Mouse (Mus musculus): ENCODE measurements around the gene Atn1. TPM values are rescaled to one million over a fixed set of nuclear protein-coding genes. Genes with fewer than 3 reads are reported as not detected.
A peak's percentile ranks its signal among the peaks of the same experiment; 100 is the strongest.
"Not testable (repeated sequence)": the region's sequence is repeated elsewhere in the genome, so short reads cannot be mapped to it uniquely, and the experiment has no call there.

Atn1 gene
- polyA plus RNA-seq (2015; fragmentation: Nextera tagmentation; extraction: Ambion mirVana) = 22.3 and 24.5 TPM in 2 replicates

DNA sequence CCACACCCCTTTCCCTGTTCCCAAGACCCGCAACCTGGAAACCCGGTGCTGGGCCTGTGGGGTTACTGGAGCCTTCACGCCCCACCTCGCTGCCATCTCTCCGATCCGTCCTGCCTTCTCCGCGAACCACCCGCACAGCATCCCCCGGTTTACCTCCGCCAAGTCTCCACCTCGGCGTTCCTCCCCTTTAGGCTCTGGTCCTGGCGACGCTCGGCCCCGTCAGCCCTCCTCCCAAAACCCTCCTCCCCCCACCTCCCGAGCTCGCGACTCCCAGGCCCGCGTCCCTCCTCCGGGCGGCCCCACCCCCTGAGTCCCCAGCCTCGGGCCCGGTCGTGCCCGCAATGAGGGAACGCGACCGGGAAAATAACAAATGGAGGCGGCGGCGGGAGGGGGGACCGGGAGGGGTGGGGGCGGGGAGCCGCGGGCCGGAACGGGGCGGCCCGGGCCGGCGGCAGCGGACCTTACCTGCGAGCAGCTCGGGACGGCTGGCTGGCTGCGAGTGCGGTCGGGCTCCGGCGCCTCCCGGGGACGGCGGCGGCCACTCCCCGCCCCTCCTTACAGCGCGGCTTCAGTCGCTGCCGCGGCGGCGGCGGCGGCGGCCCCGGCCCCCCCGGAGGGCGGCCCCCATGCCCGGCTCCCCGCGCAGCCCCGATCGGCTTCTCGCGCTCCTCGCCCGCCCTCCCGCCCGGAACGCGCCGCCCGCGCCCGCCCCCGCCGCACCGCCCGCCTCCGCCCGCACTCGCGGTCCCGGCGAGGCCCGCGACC, at the start of gene Atn1, which contains the start of gene Gm45234:
Gene Atn1, minus strand, starts transcription at position 694 of the 765 bp plus-strand sequence.
Gene Gm45234, minus strand, starts transcription at position 191 of the 765 bp plus-strand sequence.
- Histone ChIP-seq H3K4me3 (peak within 1 kb of the TSS; percentile 65), H3K4me1 (peaks cover 47% of the 10 kb centered on the region), H3K27ac (replicated peaks) (peak within 1 kb of the TSS; percentile 96), H3K27me3 (no peaks in the 10 kb centered on the region), H3K36me3 (no peaks in the 10 kb centered on the region), H3K4me2 (replicated peaks) (peak within 1 kb of the TSS; percentile 68), H3K9ac (replicated peaks) (peak within 1 kb of the TSS; percentile 88), H3K9me3 (no peaks in the 10 kb centered on the region)
- peak; percentile 51 for ATAC-seq (replicated peaks)
- under 1% methylated on average over 55 of the region's 100 CpGs for WGBS

DNA sequence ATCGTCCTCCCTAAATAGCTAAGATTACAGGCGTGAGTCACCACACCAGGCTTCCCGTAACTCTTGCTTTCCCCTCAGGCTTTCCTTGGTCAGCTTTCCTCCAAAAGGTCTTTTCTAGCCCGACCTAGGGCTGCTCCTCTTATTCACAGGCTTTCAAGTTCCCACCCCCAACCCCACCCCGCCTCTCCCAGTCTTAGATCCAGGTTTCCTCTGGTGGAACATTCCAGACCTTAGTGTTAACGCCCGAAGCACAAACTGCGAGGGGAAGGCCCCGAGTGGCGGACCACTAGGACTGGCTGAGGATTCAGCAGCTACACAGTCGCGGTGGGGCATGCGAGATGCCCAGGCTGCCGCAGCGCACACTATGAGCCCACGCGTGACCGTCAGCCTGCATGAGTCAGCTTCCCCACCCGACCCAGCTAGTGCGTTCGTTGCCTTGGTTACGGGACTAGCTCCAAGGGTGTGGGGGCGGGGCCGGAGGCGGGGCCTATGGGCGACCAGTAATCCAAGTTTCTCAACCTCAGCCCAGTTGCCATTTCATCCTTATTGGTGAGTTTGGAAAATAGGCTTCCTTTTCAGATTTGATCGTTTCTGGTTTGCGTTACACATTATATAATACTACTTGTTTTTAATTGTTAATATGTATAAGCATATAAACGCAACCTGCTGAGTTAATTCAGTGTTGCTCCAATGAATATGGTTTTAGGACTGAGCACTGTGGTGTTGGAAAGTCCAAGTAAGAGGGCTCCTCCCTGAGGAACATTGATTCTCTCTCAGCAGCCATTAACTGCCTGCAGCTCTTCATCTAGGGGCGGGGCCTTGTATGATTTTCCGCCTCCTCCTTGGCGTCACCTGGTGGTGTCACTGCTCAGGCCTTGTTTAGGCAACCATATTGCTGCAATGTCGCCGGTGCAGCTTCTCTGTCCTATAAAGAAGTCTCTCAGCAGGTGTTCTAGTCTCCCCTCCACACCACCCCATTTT, 49.3 kb upstream of the Atn1 start:
- no peaks in the 10 kb centered on the region for H3K27me3 ChIP-seq
- peaks cover 37% of the 10 kb centered on the region for H3K4me1 ChIP-seq
- WGBS = 3% methylated on average over 34 of the region's 34 CpGs
- H3K36me3 ChIP-seq = no peaks in the 10 kb centered on the region
- peak overlapping the region; percentile 87 for H3K27ac ChIP-seq (replicated peaks)
- peak overlapping the region; percentile 50 for H3K9ac ChIP-seq (replicated peaks)
- peak; percentile 84 for ATAC-seq (replicated peaks)
- peak overlapping the region; percentile 46 for H3K4me3 ChIP-seq
- peak overlapping the region; percentile 76 for H3K4me2 ChIP-seq (replicated peaks)
- H3K9me3 ChIP-seq = no peaks in the 10 kb centered on the region

DNA sequence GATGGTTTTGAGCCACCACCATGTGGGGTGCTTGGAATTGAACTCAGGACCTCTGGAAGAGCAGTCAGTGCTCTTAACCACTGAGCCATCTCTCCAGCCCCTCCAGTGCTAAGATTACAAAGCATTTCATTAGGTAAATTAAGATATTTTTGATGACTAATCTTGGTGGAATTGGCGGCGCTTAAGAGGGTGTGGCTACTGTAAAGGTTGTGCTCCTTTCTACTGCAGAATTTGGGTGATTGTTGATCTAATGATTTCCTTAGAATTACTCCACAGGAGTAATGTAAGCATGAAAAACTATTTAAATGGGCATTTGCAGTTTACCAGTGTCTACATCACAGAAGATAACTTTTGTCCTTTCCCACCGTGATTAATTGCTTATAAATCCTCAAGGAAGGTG, 48.0 kb upstream of the Atn1 start:
- Histone ChIP-seq H3K27ac (replicated peaks) (no peak overlapping the region), H3K4me1 (peaks cover 28% of the 10 kb centered on the region), H3K4me2 (replicated peaks) (no peak overlapping the region), H3K36me3 (no peaks in the 10 kb centered on the region), H3K9ac (replicated peaks) (no peak overlapping the region), H3K9me3 (no peaks in the 10 kb centered on the region), H3K4me3 (no peak overlapping the region), H3K27me3 (no peaks in the 10 kb centered on the region)
- WGBS = 88% methylated on average over 3 of the region's 3 CpGs
- ATAC-seq (replicated peaks) = no peak

DNA sequence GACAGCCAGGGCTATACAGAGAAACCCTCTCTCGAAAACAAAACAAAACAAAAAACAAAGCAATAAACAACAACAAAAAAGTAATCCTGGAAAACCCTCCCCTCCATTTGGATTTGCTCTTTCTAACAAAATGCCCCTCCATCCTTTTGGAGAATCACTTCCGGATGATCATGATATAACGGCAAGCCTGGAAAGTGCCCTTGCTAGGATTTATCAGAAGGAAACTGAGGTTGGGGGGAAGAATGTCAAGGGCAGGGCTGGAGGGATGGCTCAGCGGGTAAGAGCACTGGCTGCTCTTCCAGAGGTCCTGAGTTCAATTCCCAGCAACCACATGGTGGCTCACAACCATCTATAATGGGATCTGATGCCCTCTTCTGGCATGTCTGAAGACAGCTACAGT, 47.4 kb upstream of the Atn1 start:
- not testable (repeated sequence) for H3K27me3 ChIP-seq; H3K4me2 ChIP-seq (replicated peaks); H3K27ac ChIP-seq (replicated peaks); H3K9me3 ChIP-seq; ATAC-seq (replicated peaks); H3K4me3 ChIP-seq; H3K36me3 ChIP-seq; H3K9ac ChIP-seq (replicated peaks)
- 93% methylated on average over 4 of the region's 4 CpGs for WGBS
- peaks cover 23% of the 10 kb centered on the region for H3K4me1 ChIP-seq

DNA sequence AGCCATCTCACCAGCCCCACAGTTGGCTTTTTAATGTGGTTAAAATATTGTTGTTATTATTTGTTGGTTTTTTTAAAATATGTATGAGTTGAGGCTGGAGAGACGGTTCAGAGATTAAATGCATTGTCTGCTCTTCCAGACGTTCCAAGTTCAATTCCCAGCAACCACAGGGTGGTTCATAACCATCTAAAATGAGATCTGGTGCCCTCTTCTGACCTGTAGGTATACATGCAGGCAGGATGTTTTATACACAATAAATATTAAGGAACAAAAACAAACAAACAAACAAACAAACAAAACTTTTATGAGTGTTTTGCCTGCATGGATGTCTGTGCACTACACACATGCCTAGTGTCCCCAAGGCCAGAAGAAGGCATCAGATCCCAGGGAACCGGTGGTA, 46.7 kb upstream of the Atn1 start:
- Histone ChIP-seq H3K4me3 (no peak overlapping the region), H3K4me2 (replicated peaks) (no peak overlapping the region), H3K4me1 (peaks cover 17% of the 10 kb centered on the region), H3K36me3 (no peaks in the 10 kb centered on the region), H3K27ac (replicated peaks) (no peak overlapping the region), H3K9ac (replicated peaks) (no peak overlapping the region), H3K27me3 (no peaks in the 10 kb centered on the region), H3K9me3 (no peaks in the 10 kb centered on the region)
- WGBS = 81% methylated on average over 3 of the region's 3 CpGs
- no peak for ATAC-seq (replicated peaks)

DNA sequence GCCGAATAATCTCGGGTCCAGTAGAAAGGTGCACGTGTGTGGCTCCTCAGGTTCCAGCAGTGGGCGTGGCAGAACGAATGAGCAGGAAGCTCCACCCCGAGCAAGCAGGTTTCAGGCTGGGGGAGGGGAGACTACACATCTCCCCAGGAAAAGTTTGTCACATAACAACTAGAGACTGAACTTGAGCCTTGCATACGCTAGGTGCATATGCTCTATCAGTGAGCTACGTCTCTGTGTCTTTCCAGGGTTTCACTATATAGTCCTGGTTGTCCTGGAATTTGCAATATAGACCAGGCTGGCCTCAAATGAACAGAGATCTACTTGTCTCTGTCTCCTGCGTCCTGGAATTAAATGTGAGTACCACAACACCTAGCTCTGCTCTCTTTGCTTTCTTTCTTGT, 46.1 kb upstream of the Atn1 start:
- H3K4me1 ChIP-seq = peaks cover 15% of the 10 kb centered on the region
- not testable (repeated sequence) for H3K4me2 ChIP-seq (replicated peaks); H3K9me3 ChIP-seq; H3K27me3 ChIP-seq; H3K27ac ChIP-seq (replicated peaks); ATAC-seq (replicated peaks); H3K9ac ChIP-seq (replicated peaks); H3K36me3 ChIP-seq; H3K4me3 ChIP-seq
- 14% methylated on average over 5 of the region's 9 CpGs for WGBS

DNA sequence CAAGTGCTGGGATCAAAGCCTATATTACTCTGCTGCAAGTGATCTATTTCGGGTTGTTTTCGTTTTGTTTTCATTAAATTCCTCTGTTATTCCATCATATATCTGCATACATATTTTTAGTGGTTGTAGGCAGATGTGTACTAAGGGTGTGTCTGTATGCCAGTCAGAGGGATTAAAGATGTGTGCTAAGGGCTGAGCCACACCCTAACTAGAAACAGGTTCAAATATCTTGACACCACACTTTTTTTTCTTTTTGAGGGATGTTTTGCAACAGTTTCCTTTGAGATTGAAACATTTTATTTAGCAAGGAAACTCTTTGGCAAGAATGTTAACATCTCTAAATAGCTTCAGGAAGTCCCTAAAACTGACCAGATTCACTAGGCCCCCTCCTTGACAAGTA, 39.9 kb upstream of the Atn1 start:
- no peak for ATAC-seq (replicated peaks)
- Histone ChIP-seq H3K27ac (replicated peaks) (no peak overlapping the region), H3K9me3 (no peaks in the 10 kb centered on the region), H3K4me2 (replicated peaks) (no peak overlapping the region), H3K4me1 (no peaks in the 10 kb centered on the region), H3K4me3 (no peak overlapping the region), H3K27me3 (no peaks in the 10 kb centered on the region), H3K36me3 (no peaks in the 10 kb centered on the region), H3K9ac (replicated peaks) (no peak overlapping the region)
- WGBS = 80% methylated on average over 2 of the region's 2 CpGs

DNA sequence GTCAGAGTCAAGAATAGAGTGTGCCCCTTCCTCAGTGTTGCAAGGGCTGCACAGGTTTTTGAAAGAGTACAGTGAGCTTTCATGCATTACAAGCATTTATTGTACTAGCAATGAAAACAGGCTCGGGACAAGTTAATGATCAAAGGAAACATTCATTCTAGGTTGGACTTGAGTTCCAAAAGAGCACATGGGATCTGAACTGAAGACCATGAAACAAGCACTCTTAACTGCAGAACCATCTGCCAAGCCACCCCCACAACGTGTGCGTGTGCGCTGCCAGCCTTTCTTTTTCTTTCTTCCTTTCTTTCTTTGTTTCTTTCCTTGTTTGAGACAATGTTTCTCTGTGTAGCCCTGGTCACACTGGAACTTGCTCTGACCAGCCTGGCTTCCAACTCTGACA, 39.5 kb upstream of the Atn1 start:
- Histone ChIP-seq H3K4me1 (no peaks in the 10 kb centered on the region), H3K4me2 (replicated peaks) (no peak overlapping the region), H3K9me3 (no peaks in the 10 kb centered on the region), H3K27ac (replicated peaks) (no peak overlapping the region), H3K36me3 (no peaks in the 10 kb centered on the region), H3K9ac (replicated peaks) (no peak overlapping the region), H3K27me3 (no peaks in the 10 kb centered on the region), H3K4me3 (no peak overlapping the region)
- no peak for ATAC-seq (replicated peaks)
- 45% methylated on average over 4 of the region's 4 CpGs for WGBS

DNA sequence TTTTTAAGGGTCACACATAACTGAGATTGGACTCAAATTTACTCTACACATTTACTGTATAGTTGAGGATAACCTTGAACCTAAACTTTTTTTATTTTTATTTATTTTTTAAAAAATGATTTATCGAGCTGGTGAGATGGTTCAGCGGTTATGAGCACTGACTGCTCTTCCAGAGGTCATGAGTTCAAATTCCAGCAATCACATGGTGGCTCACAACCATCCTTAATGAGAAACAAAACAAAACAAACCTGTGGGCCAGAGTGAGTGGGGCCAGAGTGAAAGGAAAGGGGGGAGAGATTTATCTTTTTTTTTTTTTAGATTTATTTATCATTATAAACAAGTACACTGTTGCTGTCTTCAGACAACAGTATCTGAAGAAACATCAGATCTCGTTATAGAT, 35.6 kb upstream of the Atn1 start:
- no peaks in the 10 kb centered on the region for H3K27me3 ChIP-seq
- H3K4me2 ChIP-seq (replicated peaks) = no peak overlapping the region
- no peak overlapping the region for H3K27ac ChIP-seq (replicated peaks)
- no peak overlapping the region for H3K4me3 ChIP-seq
- H3K9me3 ChIP-seq = no peaks in the 10 kb centered on the region
- no peak overlapping the region for H3K9ac ChIP-seq (replicated peaks)
- no peaks in the 10 kb centered on the region for H3K4me1 ChIP-seq
- no peaks in the 10 kb centered on the region for H3K36me3 ChIP-seq
- 88% methylated on average over 3 of the region's 3 CpGs for WGBS
- no peak for ATAC-seq (replicated peaks)

DNA sequence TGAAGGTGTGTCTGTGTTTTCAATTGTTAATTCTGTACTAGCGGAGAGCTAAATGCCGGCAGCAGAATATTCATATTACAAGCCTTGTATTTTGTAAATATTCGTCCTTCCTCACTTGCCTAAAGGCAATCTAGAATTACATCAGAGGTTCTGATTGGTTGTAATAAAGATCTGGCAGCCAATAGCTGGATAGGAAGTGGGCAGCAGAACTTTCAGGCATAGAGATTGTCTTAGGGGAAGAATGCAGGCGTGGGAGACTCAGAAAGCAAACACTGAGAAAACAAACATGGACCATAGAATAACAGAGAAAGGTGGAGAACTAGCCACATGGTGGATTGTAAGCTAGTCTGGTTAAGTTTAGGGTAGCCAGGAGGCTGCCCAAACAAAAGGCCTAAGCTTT, 33.8 kb upstream of the Atn1 start:
- no peak for ATAC-seq (replicated peaks)
- no peaks in the 10 kb centered on the region for H3K36me3 ChIP-seq
- no peaks in the 10 kb centered on the region for H3K9me3 ChIP-seq
- no peaks in the 10 kb centered on the region for H3K4me1 ChIP-seq
- H3K27me3 ChIP-seq = no peaks in the 10 kb centered on the region
- H3K9ac ChIP-seq (replicated peaks) = no peak overlapping the region
- no peak overlapping the region for H3K4me3 ChIP-seq
- H3K4me2 ChIP-seq (replicated peaks) = no peak overlapping the region
- WGBS = 79% methylated on average over 4 of the region's 4 CpGs
- H3K27ac ChIP-seq (replicated peaks) = no peak overlapping the region

DNA sequence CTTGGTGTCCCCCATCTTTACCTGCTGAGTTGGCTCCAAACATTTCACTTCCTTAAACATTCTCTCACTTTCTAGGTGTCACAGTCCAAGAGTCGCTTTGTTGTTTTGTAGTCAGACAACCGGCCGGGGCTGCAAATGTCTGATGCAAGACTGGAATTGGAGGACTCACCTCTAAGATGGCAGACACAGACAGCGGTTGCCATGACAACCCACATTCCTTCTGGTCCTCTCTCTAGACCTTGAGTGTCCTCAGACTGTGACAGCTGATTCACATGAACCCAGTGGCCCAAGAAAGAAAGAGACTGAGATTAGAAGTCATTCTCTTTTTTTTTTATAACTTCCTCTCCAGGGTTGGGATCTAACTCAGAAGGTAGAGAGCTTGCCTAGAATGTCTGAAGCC, 33.2 kb upstream of the Atn1 start:
- no peak overlapping the region for H3K27ac ChIP-seq (replicated peaks)
- WGBS = 82% methylated on average over 4 of the region's 4 CpGs
- H3K27me3 ChIP-seq = no peaks in the 10 kb centered on the region
- H3K4me2 ChIP-seq (replicated peaks) = no peak overlapping the region
- H3K36me3 ChIP-seq = no peaks in the 10 kb centered on the region
- no peak for ATAC-seq (replicated peaks)
- H3K4me3 ChIP-seq = no peak overlapping the region
- no peaks in the 10 kb centered on the region for H3K4me1 ChIP-seq
- no peak overlapping the region for H3K9ac ChIP-seq (replicated peaks)
- H3K9me3 ChIP-seq = no peaks in the 10 kb centered on the region

DNA sequence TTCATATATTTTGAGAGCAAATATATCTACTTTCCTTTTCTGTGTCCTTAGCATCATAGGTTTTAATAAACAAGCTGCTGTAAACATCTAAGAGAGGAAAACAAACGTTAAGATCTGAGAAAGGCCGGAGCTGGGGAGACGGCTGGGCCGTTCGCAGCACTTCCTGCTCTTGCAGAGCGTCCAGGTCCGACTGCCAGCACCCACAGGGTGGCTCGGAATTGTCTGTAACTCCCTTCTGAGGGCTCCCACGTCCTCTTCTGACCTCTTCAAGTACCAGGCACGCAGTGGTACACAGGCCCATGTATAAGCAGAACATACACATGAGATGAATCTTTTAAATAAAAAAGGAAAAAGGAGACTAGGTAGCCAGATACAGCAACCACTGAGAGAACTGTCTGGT, 31.4 kb upstream of the Atn1 start:
- Histone ChIP-seq H3K4me3 (no peak overlapping the region), H3K27me3 (no peaks in the 10 kb centered on the region), H3K9me3 (no peaks in the 10 kb centered on the region), H3K4me2 (replicated peaks) (no peak overlapping the region), H3K4me1 (no peaks in the 10 kb centered on the region), H3K27ac (replicated peaks) (no peak overlapping the region), H3K9ac (replicated peaks) (no peak overlapping the region), H3K36me3 (no peaks in the 10 kb centered on the region)
- WGBS = 83% methylated on average over 10 of the region's 10 CpGs
- ATAC-seq (replicated peaks) = no peak
